Mouse (Mus musculus): Measurements from ENCODE around the gene 2010111I01Rik. TPM values are rescaled to one million over a fixed set of nuclear protein-coding genes. Genes with fewer than 3 reads are reported as not detected.
"Not testable (repeated sequence)": the region's sequence is repeated elsewhere in the genome, so short reads cannot be mapped to it uniquely, and the experiment has no call there.

The 2010111I01Rik gene
- polyA plus RNA-seq, 1 experiment from 2014 or later = 23.5 TPM

- no peak overlapping the region for H3K4me3 ChIP-seq (ENCODE audit: low read depth, low read length)
- no peaks in the 10 kb centered on the region for H3K4me1 ChIP-seq (ENCODE audit: control insufficient read depth, insufficient read depth, low read length)
- ATAC-seq (no peak), DNase-seq (ENCODE audit: low spot score) (no peak)
- WGBS = 97% methylated on average over 2 of the region's 2 CpGs
- H3K36me3 ChIP-seq (ENCODE audit: control insufficient read depth, insufficient read depth, low read length) = no peaks in the 10 kb centered on the region
- no peak overlapping the region for H3K27ac ChIP-seq (ENCODE audit: low read depth, low read length)
- H3K9me3 ChIP-seq (replicated peaks; ENCODE audit: control insufficient read depth, low read length) = no peaks in the 10 kb centered on the region
- no peak overlapping the region for H3K9ac ChIP-seq (ENCODE audit: low read length)
- H3K27me3 ChIP-seq (replicated peaks; ENCODE audit: control insufficient read depth, insufficient read depth, low read length) = no peaks in the 10 kb centered on the region
- H3K4me2 ChIP-seq (ENCODE audit: low read length) = no peak overlapping the region
These were observed 32.1 kb downstream of the 2010111I01Rik start for GRCm38 (mm10) chr13:62996767-62997166.

- H3K9ac ChIP-seq (ENCODE audit: low read length); H3K4me2 ChIP-seq (ENCODE audit: low read length); H3K27ac ChIP-seq (ENCODE audit: low read depth, low read length); H3K36me3 ChIP-seq (ENCODE audit: control insufficient read depth, insufficient read depth, low read length); DNase-seq (ENCODE audit: low spot score); ATAC-seq; H3K4me3 ChIP-seq (ENCODE audit: low read depth, low read length); H3K4me1 ChIP-seq (ENCODE audit: control insufficient read depth, insufficient read depth, low read length); H3K9me3 ChIP-seq (replicated peaks; ENCODE audit: control insufficient read depth, low read length); H3K27me3 ChIP-seq (replicated peaks; ENCODE audit: control insufficient read depth, insufficient read depth, low read length): not testable (repeated sequence)
- WGBS = 89% methylated on average over 3 of the region's 3 CpGs
These were observed 42.8 kb downstream of the 2010111I01Rik start for GRCm38 (mm10) chr13:63007491-63007890.

- Histone ChIP-seq H3K27me3 (replicated peaks; ENCODE audit: control insufficient read depth, insufficient read depth, low read length) (no peaks in the 10 kb centered on the region), H3K9me3 (replicated peaks; ENCODE audit: control insufficient read depth, low read length) (no peaks in the 10 kb centered on the region), H3K27ac (ENCODE audit: low read depth, low read length) (no peak overlapping the region), H3K36me3 (ENCODE audit: control insufficient read depth, insufficient read depth, low read length) (no peaks in the 10 kb centered on the region), H3K4me3 (ENCODE audit: low read depth, low read length) (no peak overlapping the region), H3K4me1 (ENCODE audit: control insufficient read depth, insufficient read depth, low read length) (no peaks in the 10 kb centered on the region), H3K4me2 (ENCODE audit: low read length) (no peak overlapping the region), H3K9ac (ENCODE audit: low read length) (no peak overlapping the region)
- ATAC-seq (no peak), DNase-seq (ENCODE audit: low spot score) (no peak)
- whole genome bisulfite sequencing = 78% methylated on average over 2 of the region's 2 CpGs
These were observed 45.8 kb downstream of the 2010111I01Rik start for GRCm38 (mm10) chr13:63010345-63011090.

GRCm38 (mm10) chr13:63014353-63014752 is 49.7 kb downstream of the 2010111I01Rik start:
- 53% methylated on average over 1 of the region's 1 CpGs for WGBS

GRCm38 (mm10) chr13:63015362-63015761 is 50.7 kb downstream of the 2010111I01Rik start:
- WGBS = 68% methylated on average over 4 of the region's 4 CpGs
- DNase-seq (ENCODE audit: low spot score) = peak; percentile 46
- no peaks in the 10 kb centered on the region for H3K9me3 ChIP-seq (replicated peaks; ENCODE audit: control insufficient read depth, low read length)
- H3K4me1 ChIP-seq (ENCODE audit: control insufficient read depth, insufficient read depth, low read length) = no peaks in the 10 kb centered on the region
- no peak overlapping the region for H3K9ac ChIP-seq (ENCODE audit: low read length)
- no peak overlapping the region for H3K4me2 ChIP-seq (ENCODE audit: low read length)
- H3K4me3 ChIP-seq (ENCODE audit: low read depth, low read length) = no peak overlapping the region
- no peaks in the 10 kb centered on the region for H3K36me3 ChIP-seq (ENCODE audit: control insufficient read depth, insufficient read depth, low read length)
- no peak overlapping the region for H3K27ac ChIP-seq (ENCODE audit: low read depth, low read length)
- no peak for ATAC-seq
- H3K27me3 ChIP-seq (replicated peaks; ENCODE audit: control insufficient read depth, insufficient read depth, low read length) = no peaks in the 10 kb centered on the region

More at GRCm38 (mm10) chr13:63014353-63014752, 49.7 kb downstream of the 2010111I01Rik start:
- DNase-seq (ENCODE audit: low spot score) = peak; percentile 53
- ATAC-seq = no peak
- Histone ChIP-seq H3K4me1 (ENCODE audit: control insufficient read depth, insufficient read depth, low read length) (no peaks in the 10 kb centered on the region), H3K36me3 (ENCODE audit: control insufficient read depth, insufficient read depth, low read length) (no peaks in the 10 kb centered on the region), H3K4me2 (ENCODE audit: low read length) (no peak overlapping the region), H3K27me3 (replicated peaks; ENCODE audit: control insufficient read depth, insufficient read depth, low read length) (no peaks in the 10 kb centered on the region), H3K4me3 (ENCODE audit: low read depth, low read length) (no peak overlapping the region), H3K27ac (ENCODE audit: low read depth, low read length) (no peak overlapping the region), H3K9ac (ENCODE audit: low read length) (no peak overlapping the region), H3K9me3 (replicated peaks; ENCODE audit: control insufficient read depth, low read length) (no peaks in the 10 kb centered on the region)

- Histone ChIP-seq H3K36me3 (ENCODE audit: control insufficient read depth, insufficient read depth, low read length) (no peaks in the 10 kb centered on the region), H3K4me3 (ENCODE audit: low read depth, low read length) (no peak overlapping the region), H3K9ac (ENCODE audit: low read length) (no peak overlapping the region), H3K27ac (ENCODE audit: low read depth, low read length) (no peak overlapping the region), H3K4me1 (ENCODE audit: control insufficient read depth, insufficient read depth, low read length) (no peaks in the 10 kb centered on the region), H3K27me3 (replicated peaks; ENCODE audit: control insufficient read depth, insufficient read depth, low read length) (no peaks in the 10 kb centered on the region), H3K4me2 (ENCODE audit: low read length) (no peak overlapping the region), H3K9me3 (replicated peaks; ENCODE audit: control insufficient read depth, low read length) (no peaks in the 10 kb centered on the region)
- ATAC-seq (no peak), DNase-seq (ENCODE audit: low spot score) (no peak)
- 90% methylated on average over 3 of the region's 3 CpGs for WGBS
These were observed 51.4 kb downstream of the 2010111I01Rik start for GRCm38 (mm10) chr13:63016056-63016455.

- DNase-seq (ENCODE audit: low spot score) = no peak
- Histone ChIP-seq H3K27me3 (replicated peaks; ENCODE audit: control insufficient read depth, insufficient read depth, low read length) (no peaks in the 10 kb centered on the region), H3K36me3 (ENCODE audit: control insufficient read depth, insufficient read depth, low read length) (no peaks in the 10 kb centered on the region), H3K4me3 (ENCODE audit: low read depth, low read length) (no peak overlapping the region), H3K9me3 (replicated peaks; ENCODE audit: control insufficient read depth, low read length) (no peaks in the 10 kb centered on the region), H3K9ac (ENCODE audit: low read length) (no peak overlapping the region), H3K4me2 (ENCODE audit: low read length) (no peak overlapping the region), H3K4me1 (ENCODE audit: control insufficient read depth, insufficient read depth, low read length) (no peaks in the 10 kb centered on the region), H3K27ac (ENCODE audit: low read depth, low read length) (no peak overlapping the region)
- WGBS = 77% methylated on average over 7 of the region's 7 CpGs
- no peak for ATAC-seq
These were observed 58.8 kb downstream of the 2010111I01Rik start for GRCm38 (mm10) chr13:63023243-63024217.

GRCm38 (mm10) chr13:63030023-63030422 is 65.3 kb downstream of the 2010111I01Rik start:
- Histone ChIP-seq H3K9me3 (replicated peaks; ENCODE audit: control insufficient read depth, low read length) (no peaks in the 10 kb centered on the region), H3K4me3 (ENCODE audit: low read depth, low read length) (no peak overlapping the region), H3K4me2 (ENCODE audit: low read length) (no peak overlapping the region), H3K9ac (ENCODE audit: low read length) (no peak overlapping the region), H3K27ac (ENCODE audit: low read depth, low read length) (no peak overlapping the region), H3K4me1 (ENCODE audit: control insufficient read depth, insufficient read depth, low read length) (peaks cover 13% of the 10 kb centered on the region), H3K36me3 (ENCODE audit: control insufficient read depth, insufficient read depth, low read length) (no peaks in the 10 kb centered on the region), H3K27me3 (replicated peaks; ENCODE audit: control insufficient read depth, insufficient read depth, low read length) (no peaks in the 10 kb centered on the region)
- no peak for DNase-seq (ENCODE audit: low spot score)
- ATAC-seq = no peak
- 65% methylated on average over 1 of the region's 1 CpGs for WGBS

Measured in forebrain, embryonic 14.5 days (tissue).